Mouse (Mus musculus) myocyte (in vitro differentiated cells): ENCODE measurements around the gene Zfp367.

Source experiments
- CEBPB ChIP-seq: IDR thresholded peaks from 2 replicates; pipeline ENCODE4 v1.6.1; 2011; ENCODE audit warnings: mild to moderate bottlenecking, moderate library complexity; ENCODE audit not compliant: poor library complexity, insufficient read depth, severe bottlenecking
- E2F4 ChIP-seq: IDR thresholded peaks from one replicate; pipeline ENCODE4 v1.6.1; 2011; ENCODE audit warnings: mild to moderate bottlenecking, control low read depth, moderate library complexity; ENCODE audit not compliant: insufficient read depth
- MAX ChIP-seq: IDR thresholded peaks from one replicate; pipeline ENCODE4 v1.6.1; 2011; ENCODE audit warnings: low read depth, mild to moderate bottlenecking, control low read depth
- MYOD1 ChIP-seq, 3 experiments: IDR thresholded peaks; one replicate each; pipeline ENCODE4 v1.6.1; 2011; ENCODE audit warnings: control low read depth in 2 of 3, low read depth in 2 of 3, mild to moderate bottlenecking in 2 of 3, moderate library complexity in 1 of 3; ENCODE audit not compliant: insufficient read length in 2 of 3, control insufficient read depth in 1 of 3
- POLR2A ChIP-seq: IDR thresholded peaks from one replicate; pipeline ENCODE4 v1.6.1; 2011; ENCODE audit warnings: low read depth, mild to moderate bottlenecking, control low read depth, moderate library complexity; ENCODE audit not compliant: insufficient read length
- POLR2AphosphoS2 ChIP-seq: IDR thresholded peaks from one replicate; pipeline ENCODE4 v1.6.1; 2011; ENCODE audit warnings: low read depth, control low read depth; ENCODE audit not compliant: insufficient read length
- SRF ChIP-seq: IDR thresholded peaks from one replicate; pipeline ENCODE4 v1.6.1; 2011; ENCODE audit warnings: low read depth; ENCODE audit not compliant: control insufficient read depth, insufficient read length
- TCF12 ChIP-seq: IDR thresholded peaks from one replicate; pipeline ENCODE4 v1.6.1; 2011; ENCODE audit warnings: mild to moderate bottlenecking, control low read depth; ENCODE audit not compliant: poor library complexity, insufficient read depth, severe bottlenecking
- USF1 ChIP-seq: IDR thresholded peaks from one replicate; pipeline ENCODE4 v1.6.1; 2011; ENCODE audit warnings: low read depth, mild to moderate bottlenecking, control low read depth, moderate library complexity

GRCm38 (mm10) chr13:64090278-64090677, 62.7 kb downstream of the Zfp367 start:
- TF ChIP-seq POLR2A = no peak
- no peak for TF ChIP-seq POLR2AphosphoS2
- TF ChIP-seq TCF12 = no peak
- TF ChIP-seq E2F4 = no peak
- no peak for TF ChIP-seq CEBPB
- no peak for TF ChIP-seq MYOD1 (IDR thresholded peaks at IDR 0.05; ENCODE audit: control insufficient read depth in 1 of 3, insufficient read length in 2 of 3, low read depth in 2 of 3)
- TF ChIP-seq MAX = no peak
- TF ChIP-seq USF1 = no peak
- no peak for TF ChIP-seq SRF
